Mouse (Mus musculus) gastrocnemius, adult 2 months (tissue): ENCODE data around the gene Fam163a. TPM values are rescaled to one million over a fixed set of nuclear protein-coding genes. Genes with fewer than 3 reads are reported as not detected.

Experiments
- DNase-seq: peaks from one replicate; pipeline ENCODE4 v3.0.0; 2022
- H3K27ac ChIP-seq: fragments of 200-600 bp; 2 replicates; pipeline ENCODE4 v1.8.1; 2022; ENCODE audit warnings: mild to moderate bottlenecking
- H3K4me3 ChIP-seq: fragments of 200-600 bp; 2 replicates; pipeline ENCODE4 v1.8.1; 2022; ENCODE audit warnings: mild to moderate bottlenecking, moderate library complexity
- CTCF ChIP-seq: fragments of 200-600 bp; IDR thresholded peaks from 2 replicates; pipeline ENCODE4 v1.8.1; 2022; ENCODE audit warnings: antibody characterized with exemption, mild to moderate bottlenecking, moderate library complexity
- intact Hi-C: fragments of 180-260 bp; cut with DNase I; formaldehyde crosslinking; loops from one replicate; pipeline ENCODE4 v1.15.1; 2025
- total RNA-seq, 2 experiments: library from RNA; stranded (reverse); gene quantifications; 2 replicates each; pipeline ENCODE4 v1.2.3; 2021

The Fam163a gene
- total RNA-seq, 2 experiments from 2014 or later: not detected

DNA sequence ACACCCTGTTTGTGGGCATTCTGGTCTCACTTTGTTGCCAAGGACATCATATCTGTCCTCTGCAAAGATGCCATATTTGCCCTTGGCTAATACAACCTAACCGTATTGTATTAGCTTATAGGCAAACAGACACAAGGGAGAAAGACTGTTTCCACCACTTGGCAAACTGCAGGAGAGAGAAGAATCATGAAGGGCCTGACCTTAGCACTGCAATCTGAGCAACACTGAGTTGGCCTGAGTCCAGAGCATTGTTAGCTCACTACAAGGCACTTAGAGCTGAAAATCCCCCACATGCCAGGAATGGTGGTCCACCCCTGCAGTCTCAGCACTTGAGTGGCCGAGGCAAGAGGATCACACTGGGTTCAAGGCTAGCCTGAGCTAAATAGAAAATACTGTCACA, 13.7 kb upstream of the Fam163a start:
- intact Hi-C loops: no loop called here
- Histone ChIP-seq H3K4me3 (no peak overlapping the region), H3K27ac (no peak overlapping the region)
- no peak for TF ChIP-seq CTCF
- DNase-seq: no peak

DNA sequence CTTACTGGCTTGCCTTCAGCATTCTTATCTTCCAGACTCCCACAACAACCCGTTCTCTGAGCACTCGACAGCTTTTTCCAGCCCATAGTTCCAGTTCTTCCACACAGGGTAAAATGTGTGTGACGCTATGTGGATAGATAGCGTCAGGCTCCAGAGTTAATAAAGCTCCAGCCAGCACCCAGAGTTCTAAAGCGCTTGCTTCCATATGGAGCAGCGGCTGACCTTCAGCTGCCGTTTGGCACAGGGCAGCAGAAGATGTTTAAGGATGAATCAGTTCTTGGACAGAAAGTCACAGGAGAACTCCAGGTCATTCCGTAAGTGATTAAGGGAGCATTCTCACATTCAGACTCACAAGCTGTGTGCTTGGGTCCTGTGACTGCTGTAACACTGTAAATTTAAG, 13.1 kb upstream of the Fam163a start:
- DNase-seq: no peak
- Histone ChIP-seq H3K4me3 (peak overlapping the region; percentile 43), H3K27ac (peak overlapping the region; percentile 73)
- intact Hi-C loops: no loop called here
- TF ChIP-seq CTCF: no peak

- Histone ChIP-seq H3K27ac (peak overlapping the region; percentile 73), H3K4me3 (no peak overlapping the region; the same call in 1 of the 2 replicates)
- intact Hi-C loops: no loop called here
- TF ChIP-seq CTCF: no peak
- peak; percentile 62 for DNase-seq
Measured at GRCm38 (mm10) chr1:156217393-156217792, 12.6 kb upstream of the Fam163a start.

GRCm38 (mm10) chr1:156216249-156216648, 11.4 kb upstream of the Fam163a start:
- intact Hi-C loops: no loop called here
- H3K4me3 ChIP-seq: no peak overlapping the region
- no peak for TF ChIP-seq CTCF
- H3K27ac ChIP-seq: no peak overlapping the region
- DNase-seq: no peak

DNA sequence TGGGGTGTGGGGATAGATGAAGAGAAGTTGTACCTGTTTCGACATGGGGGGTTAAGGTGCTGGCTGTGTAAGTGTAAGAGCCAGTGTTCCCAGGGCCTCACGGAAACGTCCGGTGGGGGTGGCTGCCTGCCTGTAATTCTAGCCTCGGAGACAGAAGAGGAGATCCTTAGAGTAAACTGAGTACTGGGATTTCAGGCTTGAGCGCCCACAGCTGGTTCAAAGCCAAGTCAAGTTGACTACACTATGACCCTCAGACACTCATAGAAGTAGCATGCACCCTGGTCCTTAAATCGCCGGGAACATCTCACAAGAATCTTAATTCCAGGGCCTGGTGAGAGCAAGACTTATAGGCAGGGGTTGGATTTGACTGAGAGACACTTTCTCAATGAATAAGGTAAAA, 9.8 kb upstream of the Fam163a start:
- intact Hi-C loops: no loop called here
- DNase-seq: no peak
- Histone ChIP-seq H3K27ac (no peak overlapping the region), H3K4me3 (no peak overlapping the region)
- TF ChIP-seq CTCF: no peak

GRCm38 (mm10) chr1:156212923-156213322, 8.1 kb upstream of the Fam163a start:
- no peak for DNase-seq
- no peak for TF ChIP-seq CTCF
- no peak overlapping the region for H3K27ac ChIP-seq
- no peak overlapping the region for H3K4me3 ChIP-seq
- intact Hi-C loops: no loop called here

GRCm38 (mm10) chr1:156211809-156212317, 7.0 kb upstream of the Fam163a start:
- intact Hi-C loops: no loop called here
- no peak for TF ChIP-seq CTCF
- Histone ChIP-seq H3K27ac (no peak overlapping the region), H3K4me3 (no peak overlapping the region)
- no peak for DNase-seq

DNA sequence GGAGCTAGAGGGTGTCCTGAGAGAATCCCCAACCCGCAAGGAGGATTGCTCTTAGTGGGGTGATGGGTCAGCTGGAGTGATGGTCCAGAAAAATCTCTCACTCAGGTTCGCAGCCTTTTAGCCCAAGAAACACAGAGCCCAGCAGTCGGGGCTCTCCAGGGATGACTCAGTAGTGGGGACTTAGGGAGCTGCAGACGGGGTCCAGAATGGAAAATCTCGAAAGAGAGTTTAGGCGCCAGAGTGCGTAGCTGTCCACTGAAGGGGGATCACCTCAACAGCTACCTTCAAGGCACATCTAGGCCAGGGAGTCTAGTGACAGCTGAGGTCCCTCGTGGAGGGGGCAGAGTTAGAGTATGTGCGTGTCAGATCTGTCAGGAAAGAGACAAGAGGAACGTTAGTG, 338 bp upstream of the Fam163a start:
- no peak for TF ChIP-seq CTCF
- no peak overlapping the region for H3K27ac ChIP-seq
- intact Hi-C loops: no loop called here
- DNase-seq: no peak
- no peak overlapping the region for H3K4me3 ChIP-seq

DNA sequence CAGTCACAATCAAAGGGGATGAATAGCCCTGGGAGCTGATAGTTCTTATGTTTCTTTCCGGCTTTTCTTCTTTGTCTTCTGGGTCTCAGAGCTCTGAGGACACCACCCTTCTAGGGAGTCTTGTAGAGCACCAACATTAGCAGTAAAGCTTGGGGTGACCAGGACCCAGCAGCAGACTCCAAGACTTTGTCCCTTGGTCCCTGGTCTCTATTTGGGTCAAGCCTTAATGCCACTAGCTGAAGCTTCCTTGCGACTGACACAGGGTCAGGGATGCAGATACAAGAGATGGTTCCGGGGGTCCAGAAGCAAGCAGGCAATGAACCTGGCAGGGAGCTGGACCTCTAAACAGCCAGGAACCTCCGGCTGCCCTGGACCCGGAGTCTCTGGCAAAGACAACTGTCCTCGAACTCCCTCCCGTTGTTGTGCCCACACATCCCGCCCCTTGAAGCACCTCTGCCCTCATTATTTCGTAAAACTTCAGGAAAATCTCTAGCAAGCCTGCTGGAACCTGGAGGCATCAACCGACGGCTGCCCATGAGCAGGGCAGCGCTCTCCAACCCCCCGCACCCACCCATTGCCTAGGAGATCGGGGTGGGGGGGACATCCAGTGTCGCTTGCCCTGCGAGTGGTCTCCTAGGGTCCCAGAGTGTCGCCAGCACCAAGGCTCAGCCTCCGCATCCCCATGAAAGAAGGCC, 718 bp downstream of the Fam163a start:
- Histone ChIP-seq H3K27ac (no peak overlapping the region), H3K4me3 (peak overlapping the region; percentile 48)
- no peak for DNase-seq
- intact Hi-C loops: no loop called here
- TF ChIP-seq CTCF: no peak

GRCm38 (mm10) chr1:156202661-156203060, 2.2 kb downstream of the Fam163a start:
- Histone ChIP-seq H3K27ac (no peak overlapping the region), H3K4me3 (no peak overlapping the region)
- intact Hi-C loops: no loop called here
- DNase-seq: no peak
- TF ChIP-seq CTCF: no peak

- no peak overlapping the region for H3K4me3 ChIP-seq
- DNase-seq: no peak
- no peak for TF ChIP-seq CTCF
- no peak overlapping the region for H3K27ac ChIP-seq
- intact Hi-C loops: no loop called here
Measured at GRCm38 (mm10) chr1:156201069-156201468, 3.8 kb downstream of the Fam163a start.

GRCm38 (mm10) chr1:156197588-156197987, 7.2 kb downstream of the Fam163a start:
- TF ChIP-seq CTCF: no peak
- intact Hi-C loops: no loop called here
- DNase-seq: no peak
- no peak overlapping the region for H3K27ac ChIP-seq
- H3K4me3 ChIP-seq: no peak overlapping the region

DNA sequence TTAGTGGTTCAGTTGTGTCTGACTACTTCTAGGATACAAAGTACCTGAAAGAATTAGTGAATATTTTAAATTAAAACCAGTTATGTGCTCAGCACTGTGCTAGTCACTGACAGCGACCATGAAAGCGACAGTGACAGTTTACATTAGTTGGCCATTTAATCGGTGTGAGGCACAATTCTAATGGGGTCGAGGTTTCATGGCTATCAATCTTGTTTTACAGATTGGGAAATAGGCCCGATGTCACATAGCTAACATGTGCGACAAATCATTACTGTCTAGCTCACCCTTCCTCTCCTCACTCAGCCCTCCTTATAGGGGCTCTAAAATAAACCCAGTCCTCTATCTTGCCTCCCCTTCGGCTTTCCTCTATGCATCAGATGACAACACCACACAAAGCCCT, 11.5 kb downstream of the Fam163a start:
- no peak for TF ChIP-seq CTCF
- H3K27ac ChIP-seq: no peak overlapping the region
- no peak overlapping the region for H3K4me3 ChIP-seq

DNA sequence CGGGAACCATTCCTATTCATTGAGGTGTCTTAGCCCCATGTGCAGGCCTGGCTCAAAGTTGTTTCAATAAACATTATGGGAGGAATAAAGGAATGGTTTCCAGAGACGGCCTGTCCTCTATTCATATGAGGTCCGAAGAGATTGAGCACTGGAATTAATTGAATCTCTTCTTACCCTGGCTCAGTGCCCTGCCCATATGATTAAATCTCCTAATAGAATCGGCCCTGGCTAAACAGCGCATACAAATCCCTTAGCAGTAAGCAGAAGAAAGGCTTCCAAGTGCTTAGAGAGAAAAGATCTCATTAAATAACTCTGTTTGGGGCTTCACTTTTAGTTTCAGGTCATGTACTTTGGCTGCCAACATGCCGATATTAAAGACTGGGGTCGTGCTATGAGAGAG, 12.0 kb downstream of the Fam163a start:
- H3K4me3 ChIP-seq: no peak overlapping the region
- intact Hi-C loops: no loop called here
- TF ChIP-seq CTCF: no peak
- no peak for DNase-seq
- H3K27ac ChIP-seq: no peak overlapping the region

More for the DNA sequence above, 11.5 kb downstream of the Fam163a start:
- intact Hi-C loops: no loop called here
- no peak for DNase-seq
